ENCODE assay signal across 18 mouse cellular contexts in genomic region chr2:135175544-135175943, GRCm38 (mm10).
"Had no signal": no experiment of that assay in that cellular context is flagged by ENCODE, and none has a peak within 500 bp of the region (broad histone marks: within the 10 kb centered on the region; RNA-seq: fewer than 3 reads in every experiment).

No protein-coding gene starts in this region.

- H3K9me3 ChIP-seq: intestine, embryonic 15.5 days; kidney, embryonic 15.5 days; limb, embryonic 10.5 days; limb, embryonic 13.5 days; liver, embryonic 12.5 days; liver, embryonic 15.5 days; megakaryocyte, embryonic 14.5 days; midbrain, embryonic 15.5 days; neural tube, embryonic 12.5 days; neural tube, embryonic 15.5 days had no signal

- H3K4me1 ChIP-seq: intestine, embryonic 15.5 days; limb, embryonic 10.5 days; limb, embryonic 13.5 days; liver, embryonic 12.5 days; liver, embryonic 15.5 days; megakaryocyte, embryonic 14.5 days; midbrain, embryonic 15.5 days; neural tube, embryonic 12.5 days; neural tube, embryonic 15.5 days had no signal

- H3K27ac ChIP-seq: intestine, embryonic 15.5 days; kidney, embryonic 15.5 days; limb, embryonic 10.5 days; limb, embryonic 13.5 days; liver, embryonic 12.5 days; liver, embryonic 15.5 days; midbrain, embryonic 15.5 days; neural tube, embryonic 12.5 days; neural tube, embryonic 15.5 days had no signal

- H3K4me3 ChIP-seq: intestine, embryonic 15.5 days; kidney, embryonic 15.5 days; limb, embryonic 10.5 days; limb, embryonic 13.5 days; liver, embryonic 12.5 days; liver, embryonic 15.5 days; megakaryocyte, embryonic 14.5 days; midbrain, embryonic 15.5 days; neural tube, embryonic 12.5 days; neural tube, embryonic 15.5 days had no signal

- H3K27me3 ChIP-seq: intestine, embryonic 15.5 days; kidney, embryonic 15.5 days; limb, embryonic 13.5 days; liver, embryonic 12.5 days; liver, embryonic 15.5 days; megakaryocyte, embryonic 14.5 days; midbrain, embryonic 15.5 days; neural tube, embryonic 12.5 days; neural tube, embryonic 15.5 days had no signal

- ATAC-seq: intestine, embryonic 15.5 days; liver, embryonic 12.5 days; midbrain, embryonic 15.5 days had no signal

- H3K36me3 ChIP-seq: intestine, embryonic 15.5 days; kidney, embryonic 15.5 days; limb, embryonic 10.5 days; limb, embryonic 13.5 days; liver, embryonic 12.5 days; liver, embryonic 15.5 days; midbrain, embryonic 15.5 days; neural tube, embryonic 12.5 days; neural tube, embryonic 15.5 days had no signal

- H3K4me2 ChIP-seq: intestine, embryonic 15.5 days; kidney, embryonic 15.5 days; limb, embryonic 13.5 days; liver, embryonic 12.5 days; liver, embryonic 15.5 days; midbrain, embryonic 11.5 days; midbrain, embryonic 15.5 days; neural tube, embryonic 12.5 days; neural tube, embryonic 15.5 days had no signal

- DNase-seq: kidney, adult 11 months; kidney, adult 8-10 months; kidney, postnatal 10 days; kidney, postnatal 36 days; layer of hippocampus, postnatal 36 days; liver; thymus, postnatal 25 days had no signal

- H3K9ac ChIP-seq: intestine, embryonic 15.5 days; kidney, embryonic 15.5 days; limb, embryonic 13.5 days; liver, embryonic 12.5 days; liver, embryonic 15.5 days; midbrain, embryonic 15.5 days; neural tube, embryonic 12.5 days; neural tube, embryonic 15.5 days had no signal
